Mouse (Mus musculus): ENCODE data around the gene Tifa.

DNA sequence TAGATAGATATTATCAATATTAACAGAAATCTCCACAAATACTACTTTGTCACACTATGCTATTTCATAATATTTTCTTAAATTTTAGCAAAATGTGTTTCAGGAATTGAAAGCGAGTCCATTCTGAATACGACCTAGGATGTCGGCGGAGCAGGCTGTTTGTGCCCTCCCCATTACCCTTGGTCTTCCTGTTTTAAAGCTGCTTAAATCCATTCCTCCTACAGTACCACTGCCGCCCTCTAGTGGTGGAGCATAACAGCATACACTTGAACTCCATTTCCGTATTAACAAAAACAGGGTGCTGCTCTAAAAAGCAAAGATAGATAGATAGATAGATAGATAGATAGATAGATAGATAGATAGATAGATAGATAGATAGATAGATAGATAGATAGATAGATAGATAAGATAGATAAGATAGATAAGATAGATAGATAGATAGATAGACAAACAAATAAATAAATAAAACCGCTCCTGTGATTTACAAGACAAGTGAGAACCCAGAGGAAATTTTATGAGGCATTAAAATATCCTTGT is 26.5 kb upstream of the Tifa start:
- no peak for TF ChIP-seq POLR2A (IDR thresholded peaks at IDR 0.05; ENCODE audit: extremely low read depth, insufficient read depth, low read length)
- peak; percentile 67 for TF ChIP-seq CTCF (IDR thresholded peaks at IDR 0.05; ENCODE audit: low read depth, low read length)

Data from liver, adult 2 months (tissue).